Mouse (Mus musculus): ENCODE data around the gene Snrnp200. TPM values are rescaled to one million over a fixed set of nuclear protein-coding genes. Genes with fewer than 3 reads are reported as not detected.

Gene Snrnp200
- polyA plus RNA-seq, 1 experiment from 2014 or later, result 40.4 TPM

DNA sequence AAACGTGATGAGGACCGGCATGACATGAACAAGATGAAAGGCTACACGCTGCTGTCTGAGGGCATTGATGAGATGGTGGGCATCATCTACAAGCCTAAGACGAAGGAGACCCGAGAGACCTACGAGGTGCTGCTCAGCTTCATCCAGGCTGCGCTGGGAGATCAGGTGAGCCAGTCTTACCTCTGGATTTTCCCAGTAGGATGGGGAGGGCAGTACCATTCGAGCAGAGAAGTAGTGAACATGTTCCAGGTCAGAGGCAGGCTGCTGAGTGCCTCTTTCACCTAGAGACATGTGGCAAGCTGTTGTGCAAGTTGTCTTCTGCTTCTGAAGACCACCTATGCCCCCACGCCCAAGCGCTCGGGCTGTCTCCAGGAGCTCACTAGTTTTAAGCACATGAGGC lies 2.5 kb downstream of the Snrnp200 start:
- ATAC-seq (replicated peaks; ENCODE audit: extremely low read depth, insufficient read depth, low FRiP score), result no peak
- Histone ChIP-seq H3K4me3 (ENCODE audit: low read length) (no peak overlapping the region), H3K27me3 (ENCODE audit: control insufficient read depth, insufficient read depth, low read length) (no peaks in the 10 kb centered on the region), H3K4me2 (ENCODE audit: low read depth, low read length) (no peak overlapping the region), H3K9ac (ENCODE audit: low read length) (no peak overlapping the region), H3K36me3 (ENCODE audit: control insufficient read depth, insufficient read depth) (peaks cover 42% of the 10 kb centered on the region), H3K9me3 (replicated peaks; ENCODE audit: control insufficient read depth, low read length) (no peaks in the 10 kb centered on the region), H3K4me1 (ENCODE audit: control insufficient read depth, insufficient read depth, low read length) (peaks cover 8% of the 10 kb centered on the region), H3K27ac (ENCODE audit: low read length) (no peak overlapping the region)
- 91% methylated on average over 11 of the region's 11 CpGs for WGBS

- Histone ChIP-seq H3K9me3 (replicated peaks; ENCODE audit: control insufficient read depth, low read length) (no peaks in the 10 kb centered on the region), H3K4me3 (ENCODE audit: low read length) (no peak overlapping the region)
- 97% methylated on average over 5 of the region's 5 CpGs for WGBS
Observed at GRCm38 (mm10) chr2:127217746-127218145, 9.6 kb downstream of the Snrnp200 start.

GRCm38 (mm10) chr2:127225261-127225660 lies 17.1 kb downstream of the Snrnp200 start:
- Histone ChIP-seq H3K4me3 (ENCODE audit: low read length) (no peak overlapping the region), H3K4me1 (ENCODE audit: control insufficient read depth, insufficient read depth, low read length) (no peaks in the 10 kb centered on the region), H3K36me3 (ENCODE audit: control insufficient read depth, insufficient read depth) (peaks cover 79% of the 10 kb centered on the region), H3K4me2 (ENCODE audit: low read depth, low read length) (no peak overlapping the region), H3K9ac (ENCODE audit: low read length) (no peak overlapping the region), H3K9me3 (replicated peaks; ENCODE audit: control insufficient read depth, low read length) (no peaks in the 10 kb centered on the region; the same call in 1 of the 2 replicates), H3K27ac (ENCODE audit: low read length) (no peak overlapping the region), H3K27me3 (ENCODE audit: control insufficient read depth, insufficient read depth, low read length) (no peaks in the 10 kb centered on the region)
- no peak for ATAC-seq (replicated peaks; ENCODE audit: extremely low read depth, insufficient read depth, low FRiP score)
- WGBS, result 94% methylated on average over 3 of the region's 3 CpGs

More at GRCm38 (mm10) chr2:127217746-127218145, 9.6 kb downstream of the Snrnp200 start:
- H3K9ac ChIP-seq (ENCODE audit: low read length), result no peak overlapping the region
- H3K4me2 ChIP-seq (ENCODE audit: low read depth, low read length), result no peak overlapping the region
- H3K4me1 ChIP-seq (ENCODE audit: control insufficient read depth, insufficient read depth, low read length), result no peaks in the 10 kb centered on the region
- H3K27ac ChIP-seq (ENCODE audit: low read length), result no peak overlapping the region
- H3K27me3 ChIP-seq (ENCODE audit: control insufficient read depth, insufficient read depth, low read length), result no peaks in the 10 kb centered on the region
- no peak for ATAC-seq (replicated peaks; ENCODE audit: extremely low read depth, insufficient read depth, low FRiP score)
- peaks cover 71% of the 10 kb centered on the region for H3K36me3 ChIP-seq (ENCODE audit: control insufficient read depth, insufficient read depth)

DNA sequence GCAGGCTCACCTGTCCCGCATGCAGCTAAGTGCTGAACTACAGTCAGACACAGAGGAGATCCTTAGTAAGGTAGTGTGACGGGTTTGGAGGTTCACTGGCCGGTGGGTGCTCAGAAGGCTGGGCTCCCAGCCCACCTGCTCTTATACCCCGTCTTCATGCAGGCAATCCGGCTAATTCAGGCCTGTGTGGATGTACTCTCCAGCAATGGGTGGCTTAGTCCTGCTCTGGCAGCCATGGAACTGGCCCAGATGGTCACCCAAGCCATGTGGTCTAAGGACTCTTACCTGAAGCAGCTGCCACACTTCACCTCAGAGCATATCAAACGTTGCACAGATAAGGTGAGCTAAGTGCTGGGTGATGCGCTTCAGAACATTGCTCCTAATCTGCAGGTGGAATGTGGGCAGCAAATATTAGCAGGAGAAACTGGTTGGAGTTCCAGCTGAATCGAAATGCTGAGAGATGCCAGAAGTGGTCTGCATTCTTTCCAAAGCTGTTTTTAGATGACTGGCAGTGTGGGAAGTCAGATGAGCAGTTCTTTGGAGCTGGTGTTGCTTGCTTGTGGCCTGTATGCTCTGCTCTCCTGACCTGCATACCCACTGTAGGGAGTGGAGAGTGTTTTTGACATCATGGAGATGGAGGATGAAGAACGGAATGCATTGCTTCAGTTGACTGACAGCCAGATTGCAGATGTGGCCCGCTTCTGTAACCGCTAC lies 29.9 kb downstream of the Snrnp200 start:
- Histone ChIP-seq H3K9me3 (replicated peaks; ENCODE audit: control insufficient read depth, low read length) (no peaks in the 10 kb centered on the region), H3K27me3 (ENCODE audit: control insufficient read depth, insufficient read depth, low read length) (no peaks in the 10 kb centered on the region), H3K27ac (ENCODE audit: low read length) (peak overlapping the region; percentile 76), H3K4me2 (ENCODE audit: low read depth, low read length) (no peak overlapping the region), H3K9ac (ENCODE audit: low read length) (no peak overlapping the region), H3K4me3 (ENCODE audit: low read length) (no peak overlapping the region), H3K4me1 (ENCODE audit: control insufficient read depth, insufficient read depth, low read length) (peaks cover 3% of the 10 kb centered on the region; the same call in 1 of the 2 replicates), H3K36me3 (ENCODE audit: control insufficient read depth, insufficient read depth) (peaks cover 72% of the 10 kb centered on the region)
- WGBS, result 66% methylated on average over 11 of the region's 11 CpGs
- peak; percentile 75; the same call in 1 of the 2 replicates for ATAC-seq (replicated peaks; ENCODE audit: extremely low read depth, insufficient read depth, low FRiP score)

GRCm38 (mm10) chr2:127240065-127240464 lies 31.9 kb downstream of the Snrnp200 start:
- ATAC-seq (replicated peaks; ENCODE audit: extremely low read depth, insufficient read depth, low FRiP score), result no peak
- WGBS, result 93% methylated on average over 2 of the region's 2 CpGs
- H3K27ac ChIP-seq (ENCODE audit: low read length), result no peak overlapping the region
- no peak overlapping the region for H3K9ac ChIP-seq (ENCODE audit: low read length)
- no peak overlapping the region for H3K4me3 ChIP-seq (ENCODE audit: low read length)
- no peak overlapping the region for H3K4me2 ChIP-seq (ENCODE audit: low read depth, low read length)
- H3K36me3 ChIP-seq (ENCODE audit: control insufficient read depth, insufficient read depth), result peaks cover 70% of the 10 kb centered on the region
- peaks cover 3% of the 10 kb centered on the region; the same call in 1 of the 2 replicates for H3K4me1 ChIP-seq (ENCODE audit: control insufficient read depth, insufficient read depth, low read length)
- H3K9me3 ChIP-seq (replicated peaks; ENCODE audit: control insufficient read depth, low read length), result no peaks in the 10 kb centered on the region
- no peaks in the 10 kb centered on the region for H3K27me3 ChIP-seq (ENCODE audit: control insufficient read depth, insufficient read depth, low read length)

GRCm38 (mm10) chr2:127247592-127248333 lies 39.6 kb downstream of the Snrnp200 start, which contains the start of the genes Ciao1 and Tmem127:
Ciao1 (minus strand) TSS chr2:127247816.
Tmem127 (plus strand) TSS chr2:127247908.
- peak within 1 kb of the TSS; percentile 67 for H3K4me3 ChIP-seq (ENCODE audit: low read length)
- no peaks in the 10 kb centered on the region for H3K27me3 ChIP-seq (ENCODE audit: control insufficient read depth, insufficient read depth, low read length)
- under 1% methylated on average over 53 of the region's 53 CpGs for WGBS
- peak within 1 kb of the TSS; percentile 88 for H3K4me2 ChIP-seq (ENCODE audit: low read depth, low read length)
- peak; percentile 98 for ATAC-seq (replicated peaks; ENCODE audit: extremely low read depth, insufficient read depth, low FRiP score)
- H3K9me3 ChIP-seq (replicated peaks; ENCODE audit: control insufficient read depth, low read length), result no peaks in the 10 kb centered on the region
- peaks cover 43% of the 10 kb centered on the region for H3K4me1 ChIP-seq (ENCODE audit: control insufficient read depth, insufficient read depth, low read length)
- H3K9ac ChIP-seq (ENCODE audit: low read length), result peak within 1 kb of the TSS; percentile 92
- H3K36me3 ChIP-seq (ENCODE audit: control insufficient read depth, insufficient read depth), result peaks cover 17% of the 10 kb centered on the region
- peak within 1 kb of the TSS; percentile 81 for H3K27ac ChIP-seq (ENCODE audit: low read length)

DNA sequence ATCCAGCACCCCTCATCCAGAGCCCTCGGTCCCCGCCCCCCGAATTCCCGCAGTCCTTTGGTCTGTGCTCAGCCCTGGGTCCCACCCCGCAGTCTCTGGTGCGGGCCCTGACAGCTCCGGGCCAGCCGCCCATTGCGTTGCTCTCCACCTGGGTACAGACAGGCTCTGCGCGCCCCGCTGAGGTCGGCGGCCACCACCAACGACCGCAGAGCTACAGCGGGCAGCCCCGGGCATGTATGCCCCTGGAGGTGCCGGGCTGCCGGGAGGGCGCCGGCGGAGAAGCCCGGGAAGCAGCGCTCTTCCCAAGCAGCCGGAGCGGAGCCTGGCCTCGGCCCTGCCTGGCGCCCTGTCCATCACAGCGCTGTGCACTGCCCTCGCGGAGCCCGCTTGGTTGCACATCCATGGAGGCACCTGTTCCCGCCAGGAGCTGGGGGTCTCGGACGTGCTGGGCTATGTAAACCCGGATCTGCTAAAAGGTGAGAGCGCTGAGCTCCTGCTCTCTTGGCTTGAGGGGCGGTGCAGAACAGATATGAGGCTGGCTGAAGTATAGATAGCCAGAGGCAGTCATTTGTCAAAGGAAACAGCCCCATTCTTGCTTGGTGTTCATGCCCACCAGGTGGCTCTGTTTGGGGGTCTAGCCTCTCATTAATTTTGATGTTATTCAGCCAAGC lies 40.3 kb downstream of the Snrnp200 start:
- peak; percentile 18 for ATAC-seq (replicated peaks; ENCODE audit: extremely low read depth, insufficient read depth, low FRiP score)
- H3K36me3 ChIP-seq (ENCODE audit: control insufficient read depth, insufficient read depth), result peaks cover 13% of the 10 kb centered on the region
- peak overlapping the region; percentile 81 for H3K27ac ChIP-seq (ENCODE audit: low read length)
- H3K4me3 ChIP-seq (ENCODE audit: low read length), result peak overlapping the region; percentile 67
- H3K4me1 ChIP-seq (ENCODE audit: control insufficient read depth, insufficient read depth, low read length), result peaks cover 44% of the 10 kb centered on the region
- H3K9me3 ChIP-seq (replicated peaks; ENCODE audit: control insufficient read depth, low read length), result no peaks in the 10 kb centered on the region
- peak overlapping the region; percentile 92 for H3K9ac ChIP-seq (ENCODE audit: low read length)
- H3K4me2 ChIP-seq (ENCODE audit: low read depth, low read length), result peak overlapping the region; percentile 88
- WGBS, result under 1% methylated on average over 39 of the region's 39 CpGs
- no peaks in the 10 kb centered on the region for H3K27me3 ChIP-seq (ENCODE audit: control insufficient read depth, insufficient read depth, low read length)

- H3K27ac ChIP-seq (ENCODE audit: low read length), result peak overlapping the region; percentile 0; the same call in 1 of the 2 replicates
- H3K36me3 ChIP-seq (ENCODE audit: control insufficient read depth, insufficient read depth), result no peaks in the 10 kb centered on the region; the same call in 1 of the 2 replicates
- 71% methylated on average over 9 of the region's 9 CpGs for WGBS
- peaks cover 44% of the 10 kb centered on the region for H3K4me1 ChIP-seq (ENCODE audit: control insufficient read depth, insufficient read depth, low read length)
- H3K9me3 ChIP-seq (replicated peaks; ENCODE audit: control insufficient read depth, low read length), result no peaks in the 10 kb centered on the region
- no peak overlapping the region for H3K4me2 ChIP-seq (ENCODE audit: low read depth, low read length)
- peak overlapping the region; percentile 17; the same call in 1 of the 2 replicates for H3K9ac ChIP-seq (ENCODE audit: low read length)
- no peak overlapping the region for H3K4me3 ChIP-seq (ENCODE audit: low read length)
- H3K27me3 ChIP-seq (ENCODE audit: control insufficient read depth, insufficient read depth, low read length), result no peaks in the 10 kb centered on the region
- no peak for ATAC-seq (replicated peaks; ENCODE audit: extremely low read depth, insufficient read depth, low FRiP score)
Observed at GRCm38 (mm10) chr2:127250291-127251008, 42.3 kb downstream of the Snrnp200 start.

Measured in heart, embryonic 16.5 days (tissue).